Mouse (Mus musculus): ENCODE measurements at regions not wholly inside any gene's neighbourhood (a gene's known extent, or its start where the extent isn't known, plus 50 kb on each side); places are given as distances from the start of the nearest gene placed in this dataset.
A peak's percentile ranks its signal among the peaks of the same experiment; 100 is the strongest.

- H3K4me1 ChIP-seq (ENCODE audit: control insufficient read depth, insufficient read depth, low read length) = peaks cover 14% of the 10 kb centered on the region
- no peak overlapping the region for H3K9ac ChIP-seq (ENCODE audit: low read depth, low read length)
- H3K27ac ChIP-seq (replicated peaks; ENCODE audit: low read depth, low read length) = no peak overlapping the region
- H3K9me3 ChIP-seq (ENCODE audit: control insufficient read depth, low read length) = 0 out of 2 replicates have a peak, but pooled peaks cover 6% of the 10 kb centered on the region
- 64% methylated on average over 4 of the region's 4 CpGs for WGBS
- no peaks in the 10 kb centered on the region for H3K36me3 ChIP-seq (ENCODE audit: control insufficient read depth, insufficient read depth, low read length)
- no peak overlapping the region for H3K4me2 ChIP-seq (ENCODE audit: low read depth, low read length)
- DNase-seq (ENCODE audit: low spot score) (no peak), ATAC-seq (ENCODE audit: low read depth) (no peak)
- no peaks in the 10 kb centered on the region for H3K27me3 ChIP-seq (replicated peaks; ENCODE audit: control insufficient read depth, insufficient read depth, low read length)
- H3K4me3 ChIP-seq (ENCODE audit: low read depth, low read length) = no peak overlapping the region
Observed at GRCm38 (mm10) chr6:117678877-117679276, 162.1 kb upstream of the Zfp637 start.

GRCm38 (mm10) chr6:117686212-117686611 lies 154.8 kb upstream of the Zfp637 start:
- no peak overlapping the region for H3K4me2 ChIP-seq (ENCODE audit: low read depth, low read length)
- DNase-seq (ENCODE audit: low spot score) = no peak
- no peaks in the 10 kb centered on the region for H3K36me3 ChIP-seq (ENCODE audit: control insufficient read depth, insufficient read depth, low read length)
- H3K4me1 ChIP-seq (ENCODE audit: control insufficient read depth, insufficient read depth, low read length) = no peaks in the 10 kb centered on the region
- no peak overlapping the region for H3K4me3 ChIP-seq (ENCODE audit: low read depth, low read length)
- no peaks in the 10 kb centered on the region for H3K27me3 ChIP-seq (replicated peaks; ENCODE audit: control insufficient read depth, insufficient read depth, low read length)
- H3K9me3 ChIP-seq (ENCODE audit: control insufficient read depth, low read length) = 0 out of 2 replicates have a peak, but pooled peaks cover 4% of the 10 kb centered on the region
- no peak overlapping the region for H3K9ac ChIP-seq (ENCODE audit: low read depth, low read length)
- no peak for ATAC-seq (ENCODE audit: low read depth)
- H3K27ac ChIP-seq (replicated peaks; ENCODE audit: low read depth, low read length) = no peak overlapping the region
- WGBS = 71% methylated on average over 9 of the region's 9 CpGs

- WGBS = 85% methylated on average over 2 of the region's 2 CpGs
- H3K4me3 ChIP-seq (ENCODE audit: low read depth, low read length) = no peak overlapping the region
- no peak overlapping the region for H3K4me2 ChIP-seq (ENCODE audit: low read depth, low read length)
- H3K9ac ChIP-seq (ENCODE audit: low read depth, low read length) = no peak overlapping the region
- H3K4me1 ChIP-seq (ENCODE audit: control insufficient read depth, insufficient read depth, low read length) = no peaks in the 10 kb centered on the region
- H3K9me3 ChIP-seq (ENCODE audit: control insufficient read depth, low read length) = no peaks in the 10 kb centered on the region
- no peaks in the 10 kb centered on the region for H3K27me3 ChIP-seq (replicated peaks; ENCODE audit: control insufficient read depth, insufficient read depth, low read length)
- H3K36me3 ChIP-seq (ENCODE audit: control insufficient read depth, insufficient read depth, low read length) = no peaks in the 10 kb centered on the region
- H3K27ac ChIP-seq (replicated peaks; ENCODE audit: low read depth, low read length) = no peak overlapping the region
- no peak for DNase-seq (ENCODE audit: low spot score)
- no peak for ATAC-seq (ENCODE audit: low read depth)
Observed at GRCm38 (mm10) chr6:117687045-117687444, 153.9 kb upstream of the Zfp637 start.

- Histone ChIP-seq H3K9ac (ENCODE audit: low read depth, low read length) (no peak overlapping the region), H3K9me3 (ENCODE audit: control insufficient read depth, low read length) (no peaks in the 10 kb centered on the region), H3K4me1 (ENCODE audit: control insufficient read depth, insufficient read depth, low read length) (no peaks in the 10 kb centered on the region), H3K27ac (replicated peaks; ENCODE audit: low read depth, low read length) (no peak overlapping the region), H3K27me3 (replicated peaks; ENCODE audit: control insufficient read depth, insufficient read depth, low read length) (no peaks in the 10 kb centered on the region), H3K36me3 (ENCODE audit: control insufficient read depth, insufficient read depth, low read length) (no peaks in the 10 kb centered on the region), H3K4me3 (ENCODE audit: low read depth, low read length) (no peak overlapping the region), H3K4me2 (ENCODE audit: low read depth, low read length) (no peak overlapping the region)
- 63% methylated on average over 8 of the region's 8 CpGs for WGBS
- ATAC-seq (ENCODE audit: low read depth) (no peak), DNase-seq (ENCODE audit: low spot score) (no peak)
Observed at GRCm38 (mm10) chr6:117688664-117689178, 152.3 kb upstream of the Zfp637 start.

GRCm38 (mm10) chr6:117700286-117700685 lies 140.7 kb upstream of the Zfp637 start:
- no peaks in the 10 kb centered on the region for H3K9me3 ChIP-seq (ENCODE audit: control insufficient read depth, low read length)
- no peak for ATAC-seq (ENCODE audit: low read depth)

GRCm38 (mm10) chr6:117701547-117701946 lies 139.4 kb upstream of the Zfp637 start:
- ATAC-seq (ENCODE audit: low read depth) (no peak), DNase-seq (ENCODE audit: low spot score) (no peak)
- Histone ChIP-seq H3K9ac (ENCODE audit: low read depth, low read length) (no peak overlapping the region), H3K4me2 (ENCODE audit: low read depth, low read length) (no peak overlapping the region), H3K27me3 (replicated peaks; ENCODE audit: control insufficient read depth, insufficient read depth, low read length) (no peaks in the 10 kb centered on the region), H3K4me1 (ENCODE audit: control insufficient read depth, insufficient read depth, low read length) (0 out of 2 replicates have a peak, but pooled peaks cover 3% of the 10 kb centered on the region), H3K36me3 (ENCODE audit: control insufficient read depth, insufficient read depth, low read length) (no peaks in the 10 kb centered on the region), H3K9me3 (ENCODE audit: control insufficient read depth, low read length) (no peaks in the 10 kb centered on the region), H3K4me3 (ENCODE audit: low read depth, low read length) (no peak overlapping the region), H3K27ac (replicated peaks; ENCODE audit: low read depth, low read length) (no peak overlapping the region)
- 93% methylated on average over 5 of the region's 5 CpGs for WGBS

More at GRCm38 (mm10) chr6:117700286-117700685, 140.7 kb upstream of the Zfp637 start:
- Histone ChIP-seq H3K4me1 (ENCODE audit: control insufficient read depth, insufficient read depth, low read length) (0 out of 2 replicates have a peak, but pooled peaks cover 3% of the 10 kb centered on the region), H3K27ac (replicated peaks; ENCODE audit: low read depth, low read length) (no peak overlapping the region), H3K9ac (ENCODE audit: low read depth, low read length) (no peak overlapping the region), H3K4me2 (ENCODE audit: low read depth, low read length) (no peak overlapping the region), H3K27me3 (replicated peaks; ENCODE audit: control insufficient read depth, insufficient read depth, low read length) (no peaks in the 10 kb centered on the region), H3K36me3 (ENCODE audit: control insufficient read depth, insufficient read depth, low read length) (no peaks in the 10 kb centered on the region), H3K4me3 (ENCODE audit: low read depth, low read length) (no peak overlapping the region)
- 63% methylated on average over 5 of the region's 5 CpGs for WGBS
- DNase-seq (ENCODE audit: low spot score) = peak; percentile 66

GRCm38 (mm10) chr6:117706006-117706405 lies 135.0 kb upstream of the Zfp637 start:
- Histone ChIP-seq H3K4me1 (ENCODE audit: control insufficient read depth, insufficient read depth, low read length) (peaks cover 10% of the 10 kb centered on the region; the same call in 1 of the 2 replicates), H3K27me3 (replicated peaks; ENCODE audit: control insufficient read depth, insufficient read depth, low read length) (no peaks in the 10 kb centered on the region), H3K4me2 (ENCODE audit: low read depth, low read length) (no peak overlapping the region), H3K4me3 (ENCODE audit: low read depth, low read length) (no peak overlapping the region), H3K36me3 (ENCODE audit: control insufficient read depth, insufficient read depth, low read length) (no peaks in the 10 kb centered on the region), H3K27ac (replicated peaks; ENCODE audit: low read depth, low read length) (no peak overlapping the region), H3K9ac (ENCODE audit: low read depth, low read length) (no peak overlapping the region), H3K9me3 (ENCODE audit: control insufficient read depth, low read length) (no peaks in the 10 kb centered on the region)
- WGBS = 73% methylated on average over 2 of the region's 2 CpGs
- DNase-seq (ENCODE audit: low spot score) (no peak), ATAC-seq (ENCODE audit: low read depth) (no peak)

GRCm38 (mm10) chr6:117709212-117709611 lies 131.8 kb upstream of the Zfp637 start:
- Histone ChIP-seq H3K4me1 (ENCODE audit: control insufficient read depth, insufficient read depth, low read length) (peaks cover 10% of the 10 kb centered on the region; the same call in 1 of the 2 replicates), H3K36me3 (ENCODE audit: control insufficient read depth, insufficient read depth, low read length) (no peaks in the 10 kb centered on the region), H3K4me2 (ENCODE audit: low read depth, low read length) (no peak overlapping the region), H3K9ac (ENCODE audit: low read depth, low read length) (no peak overlapping the region), H3K4me3 (ENCODE audit: low read depth, low read length) (no peak overlapping the region), H3K27ac (replicated peaks; ENCODE audit: low read depth, low read length) (no peak overlapping the region), H3K9me3 (ENCODE audit: control insufficient read depth, low read length) (no peaks in the 10 kb centered on the region), H3K27me3 (replicated peaks; ENCODE audit: control insufficient read depth, insufficient read depth, low read length) (no peaks in the 10 kb centered on the region)
- ATAC-seq (ENCODE audit: low read depth) = no peak
- 52% methylated on average over 3 of the region's 3 CpGs for WGBS
- no peak for DNase-seq (ENCODE audit: low spot score)

GRCm38 (mm10) chr6:117715056-117715777 lies 125.8 kb upstream of the Zfp637 start:
- peak; percentile 73 for DNase-seq (ENCODE audit: low spot score)
- 50% methylated on average over 6 of the region's 6 CpGs for WGBS

More at GRCm38 (mm10) chr6:117715056-117715777, 125.8 kb upstream of the Zfp637 start:
- Histone ChIP-seq H3K4me3 (ENCODE audit: low read depth, low read length) (no peak overlapping the region), H3K4me1 (ENCODE audit: control insufficient read depth, insufficient read depth, low read length) (no peaks in the 10 kb centered on the region), H3K4me2 (ENCODE audit: low read depth, low read length) (no peak overlapping the region), H3K36me3 (ENCODE audit: control insufficient read depth, insufficient read depth, low read length) (no peaks in the 10 kb centered on the region), H3K27ac (replicated peaks; ENCODE audit: low read depth, low read length) (no peak overlapping the region), H3K9me3 (ENCODE audit: control insufficient read depth, low read length) (no peaks in the 10 kb centered on the region), H3K27me3 (replicated peaks; ENCODE audit: control insufficient read depth, insufficient read depth, low read length) (no peaks in the 10 kb centered on the region), H3K9ac (ENCODE audit: low read depth, low read length) (no peak overlapping the region)
- ATAC-seq (ENCODE audit: low read depth) = peak; percentile 68; the same call in 1 of the 2 replicates
